Mouse (Mus musculus): ENCODE results near the gene Paip2b. TPM values are rescaled to one million over a fixed set of nuclear protein-coding genes. Genes with fewer than 3 reads are reported as not detected.

Paip2b gene
- total and polyA plus RNA-seq, 2 experiments from 2014 or later: 30.8 to 45.3 TPM

GRCm38 (mm10) chr6:83788554-83788953 lies 43.0 kb downstream of the Paip2b start:
- no peak overlapping the region for H3K9ac ChIP-seq (replicated peaks; ENCODE audit: low read length)
- 43% methylated on average over 7 of the region's 7 CpGs for WGBS
- no peak for TF ChIP-seq CTCF (IDR thresholded peaks at IDR 0.05; ENCODE audit: low read depth)
- DNase-seq (ENCODE audit: low spot score) (no peak), ATAC-seq (peak; percentile 46)
- H3K4me2 ChIP-seq (ENCODE audit: low read depth, low read length): no peak overlapping the region
- no peak overlapping the region for H3K27ac ChIP-seq
- H3K9me3 ChIP-seq (ENCODE audit: low read length): no peaks in the 10 kb centered on the region
- no peaks in the 10 kb centered on the region for H3K36me3 ChIP-seq (ENCODE audit: insufficient read depth, low read length)
- H3K4me3 ChIP-seq (ENCODE audit: low read length): no peak overlapping the region
- no peaks in the 10 kb centered on the region for H3K27me3 ChIP-seq (ENCODE audit: insufficient read depth, low read length)
- H3K4me1 ChIP-seq (ENCODE audit: insufficient read depth, low read length): no peaks in the 10 kb centered on the region

- Histone ChIP-seq H3K36me3 (ENCODE audit: insufficient read depth, low read length) (no peaks in the 10 kb centered on the region), H3K27me3 (ENCODE audit: insufficient read depth, low read length) (no peaks in the 10 kb centered on the region), H3K9ac (replicated peaks; ENCODE audit: low read length) (no peak overlapping the region), H3K9me3 (ENCODE audit: low read length) (no peaks in the 10 kb centered on the region), H3K4me2 (ENCODE audit: low read depth, low read length) (no peak overlapping the region), H3K27ac (no peak overlapping the region), H3K4me1 (ENCODE audit: insufficient read depth, low read length) (no peaks in the 10 kb centered on the region), H3K4me3 (ENCODE audit: low read length) (no peak overlapping the region)
- no peak for TF ChIP-seq CTCF (IDR thresholded peaks at IDR 0.05; ENCODE audit: low read depth)
- no peak for ATAC-seq
- 86% methylated on average over 3 of the region's 3 CpGs for WGBS
- DNase-seq (ENCODE audit: low spot score): no peak
Observed at GRCm38 (mm10) chr6:83786426-83786825, 45.1 kb downstream of the Paip2b start.

GRCm38 (mm10) chr6:83779026-83779425 lies 52.5 kb downstream of the Paip2b start:
- Histone ChIP-seq H3K27me3 (ENCODE audit: insufficient read depth, low read length) (no peaks in the 10 kb centered on the region), H3K4me2 (ENCODE audit: low read depth, low read length) (no peak overlapping the region), H3K4me1 (ENCODE audit: insufficient read depth, low read length) (peaks cover 7% of the 10 kb centered on the region; the same call in 1 of the 2 replicates), H3K4me3 (ENCODE audit: low read length) (no peak overlapping the region), H3K36me3 (ENCODE audit: insufficient read depth, low read length) (no peaks in the 10 kb centered on the region), H3K9me3 (ENCODE audit: low read length) (no peaks in the 10 kb centered on the region), H3K9ac (replicated peaks; ENCODE audit: low read length) (no peak overlapping the region), H3K27ac (no peak overlapping the region)
- WGBS: 4% methylated on average over 5 of the region's 5 CpGs
- DNase-seq (ENCODE audit: low spot score): peak; percentile 66
- no peak for ATAC-seq
- peak; percentile 87 for TF ChIP-seq CTCF (IDR thresholded peaks at IDR 0.05; ENCODE audit: low read depth)

GRCm38 (mm10) chr6:83778306-83778705 lies 53.2 kb downstream of the Paip2b start:
- Histone ChIP-seq H3K27ac (no peak overlapping the region), H3K36me3 (ENCODE audit: insufficient read depth, low read length) (peaks cover 3% of the 10 kb centered on the region; the same call in 1 of the 2 replicates), H3K4me1 (ENCODE audit: insufficient read depth, low read length) (peaks cover 12% of the 10 kb centered on the region; the same call in 1 of the 2 replicates), H3K4me3 (ENCODE audit: low read length) (no peak overlapping the region), H3K4me2 (ENCODE audit: low read depth, low read length) (no peak overlapping the region), H3K9me3 (ENCODE audit: low read length) (no peaks in the 10 kb centered on the region), H3K9ac (replicated peaks; ENCODE audit: low read length) (no peak overlapping the region), H3K27me3 (ENCODE audit: insufficient read depth, low read length) (no peaks in the 10 kb centered on the region)
- WGBS: 84% methylated on average over 7 of the region's 7 CpGs
- ATAC-seq (no peak), DNase-seq (ENCODE audit: low spot score) (no peak)
- TF ChIP-seq CTCF (IDR thresholded peaks at IDR 0.05; ENCODE audit: low read depth): no peak

GRCm38 (mm10) chr6:83775638-83776293 lies 55.8 kb downstream of the Paip2b start, which contains the start of gene Tex261:
Tex261 (minus strand) TSS chr6:83775813.
- TF ChIP-seq CTCF (IDR thresholded peaks at IDR 0.05; ENCODE audit: low read depth): peak; percentile 84
- WGBS: under 1% methylated on average over 45 of the region's 45 CpGs

GRCm38 (mm10) chr6:83774781-83775563 lies 56.6 kb downstream of the Paip2b start:
- Histone ChIP-seq H3K27ac (peak overlapping the region; percentile 84), H3K4me1 (ENCODE audit: insufficient read depth, low read length) (peaks cover 12% of the 10 kb centered on the region; the same call in 1 of the 2 replicates), H3K36me3 (ENCODE audit: insufficient read depth, low read length) (peaks cover 17% of the 10 kb centered on the region; the same call in 1 of the 2 replicates), H3K27me3 (ENCODE audit: insufficient read depth, low read length) (no peaks in the 10 kb centered on the region), H3K9ac (replicated peaks; ENCODE audit: low read length) (peak overlapping the region; percentile 87), H3K4me3 (ENCODE audit: low read length) (peak overlapping the region; percentile 92), H3K4me2 (ENCODE audit: low read depth, low read length) (peak overlapping the region; percentile 67), H3K9me3 (ENCODE audit: low read length) (no peaks in the 10 kb centered on the region)
- no peak for TF ChIP-seq CTCF (IDR thresholded peaks at IDR 0.05; ENCODE audit: low read depth)
- ATAC-seq: peak; percentile 25; the same call in 1 of the 2 replicates
- WGBS: 2% methylated on average over 14 of the region's 14 CpGs
- peak; percentile 26 for DNase-seq (ENCODE audit: low spot score)

More at GRCm38 (mm10) chr6:83775638-83776293, 55.8 kb downstream of the Paip2b start, which contains the start of gene Tex261:
- no peaks in the 10 kb centered on the region for H3K27me3 ChIP-seq (ENCODE audit: insufficient read depth, low read length)
- peak; percentile 95 for DNase-seq (ENCODE audit: low spot score)
- peaks cover 12% of the 10 kb centered on the region; the same call in 1 of the 2 replicates for H3K4me1 ChIP-seq (ENCODE audit: insufficient read depth, low read length)
- H3K9ac ChIP-seq (replicated peaks; ENCODE audit: low read length): peak within 1 kb of the TSS; percentile 87
- H3K4me2 ChIP-seq (ENCODE audit: low read depth, low read length): peak within 1 kb of the TSS; percentile 67
- H3K9me3 ChIP-seq (ENCODE audit: low read length): no peaks in the 10 kb centered on the region
- peak; percentile 98 for ATAC-seq
- H3K27ac ChIP-seq: peak within 1 kb of the TSS; percentile 84
- peak within 1 kb of the TSS; percentile 92 for H3K4me3 ChIP-seq (ENCODE audit: low read length)
- peaks cover 11% of the 10 kb centered on the region; the same call in 1 of the 2 replicates for H3K36me3 ChIP-seq (ENCODE audit: insufficient read depth, low read length)
